Mouse (Mus musculus) neural tube, embryonic 13.5 days (tissue): Measurements from ENCODE around the gene Maco1. TPM values are rescaled to one million over a fixed set of nuclear protein-coding genes. Genes with fewer than 3 reads are reported as not detected.

Experiments
- ATAC-seq: fragments of 200-750 bp; cut with Nextera tagmentation; 2 replicates; pipeline ENCODE4 v1.8.0; 2017; ENCODE audit warnings: low read depth, mild to moderate bottlenecking, moderate TSS enrichment, moderate library complexity
- H3K27ac ChIP-seq: fragments of 300-500 bp; sonication (generic); replicated peaks from 2 replicates; pipeline ENCODE4 v1.5.1; 2015; ENCODE audit warnings: moderate library complexity, mild to moderate bottlenecking, inconsistent platforms
- H3K27me3 ChIP-seq: fragments of 300-500 bp; sonication (generic); 2 replicates; pipeline ENCODE4 v1.6.1; 2015; ENCODE audit warnings: mild to moderate bottlenecking, inconsistent platforms
- H3K36me3 ChIP-seq: fragments of 300-500 bp; sonication (generic); 2 replicates; pipeline ENCODE4 v1.6.1; 2015; ENCODE audit warnings: mild to moderate bottlenecking, inconsistent platforms
- H3K4me1 ChIP-seq: fragments of 300-500 bp; sonication (generic); replicated peaks from 2 replicates; pipeline ENCODE4 v1.6.1; 2015; ENCODE audit warnings: inconsistent platforms
- H3K4me2 ChIP-seq: fragments of 300-500 bp; sonication (generic); 2 replicates; pipeline ENCODE4 v1.6.1; 2015; ENCODE audit warnings: inconsistent platforms, mild to moderate bottlenecking, moderate library complexity
- H3K4me3 ChIP-seq: fragments of 300-500 bp; sonication (generic); 2 replicates; pipeline ENCODE4 v1.5.1; 2015; ENCODE audit warnings: mild to moderate bottlenecking, inconsistent platforms
- H3K9ac ChIP-seq: fragments of 300-500 bp; sonication (generic); 2 replicates; pipeline ENCODE4 v1.6.1; 2015; ENCODE audit warnings: moderate library complexity, mild to moderate bottlenecking, inconsistent platforms
- H3K9me3 ChIP-seq: fragments of 300-500 bp; sonication (generic); 2 replicates; pipeline ENCODE4 v1.6.1; 2016; ENCODE audit warnings: inconsistent platforms
- WGBS: fragments of 180-500 bp; shearing (Covaris S2); methylation state at CpG from one replicate; pipeline ENCODE4 v1.1.7; 2015; 5-methylcytosine and 5-hydroxymethylcytosine counted together
- polyA plus RNA-seq: library from polyadenylated mRNA; unstranded; fragments of >200 nt; fragmentation: Nextera tagmentation; extraction: Ambion mirVana; gene quantifications from 2 replicates; pipeline ENCODE4 v1.2.1, GENCODE M21; 2015

Maco1 gene
- polyA plus RNA-seq = 101 and 113 TPM in 2 replicates

DNA sequence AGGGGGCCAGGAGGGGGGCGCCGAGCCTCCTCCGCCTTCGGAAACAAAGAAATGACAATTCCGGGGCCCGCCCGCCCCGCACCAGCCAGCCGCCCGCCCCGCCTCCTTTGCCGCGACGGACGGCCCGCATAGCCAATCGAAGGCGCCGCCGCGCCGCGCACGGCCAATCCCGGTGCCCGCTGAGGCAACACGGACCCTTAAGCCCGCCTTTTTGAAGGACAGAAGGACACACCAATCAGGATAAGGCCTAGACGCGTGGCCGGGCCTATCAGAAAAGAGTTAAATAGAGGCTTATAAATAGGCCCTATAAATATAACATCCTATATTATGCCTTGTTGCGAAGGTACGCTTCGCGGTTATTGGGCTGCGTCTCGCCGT lies at the start of gene Maco1:
Gene Maco1, minus strand, starts transcription at position 87 of the 378 bp plus-strand sequence.
- H3K4me3 ChIP-seq = peak within 1 kb of the TSS; percentile 96
- peak within 1 kb of the TSS; percentile 100 for H3K27ac ChIP-seq
- H3K27me3 ChIP-seq = peaks cover 21% of the 10 kb centered on the region
- H3K4me2 ChIP-seq = peak within 1 kb of the TSS; percentile 88
- WGBS = under 1% methylated on average over 34 of the region's 38 CpGs
- peak within 1 kb of the TSS; percentile 100 for H3K9ac ChIP-seq
- no peaks in the 10 kb centered on the region for H3K36me3 ChIP-seq
- peak; percentile 98 for ATAC-seq
- no peaks in the 10 kb centered on the region for H3K9me3 ChIP-seq
- peaks cover 29% of the 10 kb centered on the region for H3K4me1 ChIP-seq

DNA sequence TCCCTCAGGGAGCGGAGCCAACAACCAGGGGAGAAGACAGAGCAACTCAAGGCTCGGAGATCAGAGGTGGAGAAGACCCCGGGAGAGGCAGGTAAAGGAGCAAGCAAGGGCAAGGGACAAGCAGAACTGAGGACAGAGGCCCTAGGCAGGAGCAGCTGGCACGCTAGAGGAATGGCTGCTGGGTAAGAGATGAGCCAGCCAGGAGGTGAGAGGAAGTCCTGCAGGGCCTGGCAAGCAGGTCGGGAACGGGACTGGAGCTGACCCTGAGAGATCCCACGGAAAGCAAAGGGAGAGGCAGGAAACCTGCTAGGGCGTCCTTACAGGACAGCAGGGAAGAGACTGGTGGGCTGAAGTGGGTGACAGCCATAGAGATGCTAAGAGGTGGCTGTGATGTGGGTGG lies 48.0 kb upstream of the Maco1 start:
- Histone ChIP-seq H3K4me3 (no peak overlapping the region), H3K27ac (no peak overlapping the region), H3K36me3 (peaks cover 100% of the 10 kb centered on the region), H3K27me3 (no peaks in the 10 kb centered on the region), H3K4me2 (no peak overlapping the region), H3K4me1 (no peaks in the 10 kb centered on the region), H3K9me3 (no peaks in the 10 kb centered on the region), H3K9ac (no peak overlapping the region)
- 91% methylated on average over 8 of the region's 8 CpGs for WGBS
- ATAC-seq = no peak

DNA sequence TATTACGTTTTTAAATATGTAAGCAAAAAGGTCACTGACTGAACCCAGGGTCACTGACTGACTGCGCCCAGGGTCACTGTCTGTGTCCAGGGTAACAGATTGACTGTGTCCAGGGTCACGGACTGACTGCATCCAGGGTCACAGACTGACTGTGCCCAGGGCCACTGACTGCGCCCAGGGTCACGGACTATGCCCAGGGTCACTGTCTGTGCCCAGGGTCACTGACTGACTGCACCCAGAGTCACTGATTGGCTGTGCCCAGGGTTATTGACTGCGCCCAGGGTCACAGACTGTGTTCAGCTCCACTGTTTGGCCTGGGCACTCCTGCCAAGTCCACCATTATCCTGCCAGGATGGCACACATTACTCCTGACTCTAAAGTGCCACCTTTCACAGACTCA lies 44.1 kb upstream of the Maco1 start:
- Histone ChIP-seq H3K9me3 (no peaks in the 10 kb centered on the region), H3K36me3 (peaks cover 79% of the 10 kb centered on the region), H3K4me2 (no peak overlapping the region), H3K4me3 (no peak overlapping the region), H3K4me1 (no peaks in the 10 kb centered on the region), H3K9ac (no peak overlapping the region), H3K27me3 (no peaks in the 10 kb centered on the region), H3K27ac (no peak overlapping the region)
- ATAC-seq = no peak
- 89% methylated on average over 6 of the region's 6 CpGs for WGBS

DNA sequence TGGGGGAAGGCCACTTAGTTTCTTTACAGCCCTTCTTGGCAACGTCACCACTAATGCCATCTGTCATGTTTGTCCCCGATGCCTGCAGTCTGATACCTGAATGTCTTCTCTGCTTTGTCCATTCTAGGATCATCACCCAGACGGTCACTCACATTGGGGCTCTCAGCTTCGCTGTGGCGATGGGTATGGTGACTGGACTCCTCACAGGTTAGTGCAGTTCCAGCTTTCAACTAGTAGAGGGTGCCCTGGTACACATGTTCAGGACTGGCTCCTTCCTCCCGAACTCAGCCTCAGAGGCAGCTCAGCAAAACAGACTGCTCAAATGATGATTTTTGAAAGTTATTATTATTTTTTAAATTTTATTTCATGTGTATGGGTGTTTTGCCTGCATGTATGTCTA lies 39.0 kb upstream of the Maco1 start:
- Histone ChIP-seq H3K36me3 (peaks cover 28% of the 10 kb centered on the region), H3K9me3 (0 out of 2 replicates have a peak, but pooled peaks cover 5% of the 10 kb centered on the region), H3K4me3 (no peak overlapping the region), H3K27ac (no peak overlapping the region), H3K4me2 (no peak overlapping the region), H3K27me3 (no peaks in the 10 kb centered on the region), H3K9ac (no peak overlapping the region), H3K4me1 (no peaks in the 10 kb centered on the region)
- no peak for ATAC-seq
- WGBS = 76% methylated on average over 6 of the region's 6 CpGs

DNA sequence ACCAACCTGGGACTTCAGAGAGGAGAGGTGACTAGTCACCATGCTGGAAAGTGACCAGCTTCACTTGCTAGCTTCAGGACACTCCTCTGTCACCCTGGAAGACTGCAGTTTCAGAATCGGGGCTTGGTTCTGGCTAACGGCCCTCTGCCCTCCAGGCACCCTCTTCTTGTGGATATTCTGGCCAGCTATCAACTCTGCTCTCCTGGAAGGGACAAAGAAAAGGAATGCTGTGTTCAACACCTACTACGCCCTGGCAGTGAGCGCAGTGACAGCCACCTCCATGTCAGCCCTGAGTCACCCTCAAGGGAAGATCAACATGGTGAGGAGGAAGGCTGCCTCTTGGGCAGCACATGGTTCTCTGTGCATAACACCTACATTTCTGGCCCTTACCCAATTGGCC lies 31.2 kb upstream of the Maco1 start:
- Histone ChIP-seq H3K27ac (no peak overlapping the region), H3K27me3 (no peaks in the 10 kb centered on the region), H3K9me3 (0 out of 2 replicates have a peak, but pooled peaks cover 5% of the 10 kb centered on the region), H3K36me3 (no peaks in the 10 kb centered on the region), H3K4me3 (no peak overlapping the region), H3K4me2 (no peak overlapping the region), H3K9ac (no peak overlapping the region), H3K4me1 (peaks cover 5% of the 10 kb centered on the region)
- ATAC-seq = no peak
- 89% methylated on average over 4 of the region's 4 CpGs for WGBS

DNA sequence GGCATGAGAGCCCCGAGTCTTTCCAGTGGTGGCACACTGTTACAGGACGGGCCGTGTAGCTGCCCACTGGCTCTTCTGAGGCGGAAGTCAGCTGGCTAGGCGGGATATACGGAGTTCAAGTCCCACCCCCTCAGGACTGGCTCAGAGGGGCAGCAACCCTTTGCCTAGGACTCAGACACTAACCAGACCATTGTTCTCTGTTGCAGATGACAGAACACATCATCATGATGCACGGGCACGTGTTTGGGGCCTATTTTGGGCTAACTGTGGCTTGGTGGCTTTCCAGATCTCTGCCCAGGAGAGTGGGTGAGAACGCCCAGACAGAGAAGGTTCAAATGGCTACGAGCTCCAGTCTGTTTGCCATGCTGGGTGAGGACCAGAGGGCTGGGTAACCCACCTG lies 30.7 kb upstream of the Maco1 start:
- Histone ChIP-seq H3K4me3 (no peak overlapping the region), H3K4me1 (peaks cover 9% of the 10 kb centered on the region), H3K36me3 (no peaks in the 10 kb centered on the region), H3K27ac (no peak overlapping the region), H3K27me3 (no peaks in the 10 kb centered on the region), H3K4me2 (no peak overlapping the region), H3K9ac (no peak overlapping the region), H3K9me3 (0 out of 2 replicates have a peak, but pooled peaks cover under 1% of the 10 kb centered on the region)
- ATAC-seq = no peak
- 89% methylated on average over 10 of the region's 10 CpGs for WGBS

- 37% methylated on average over 7 of the region's 7 CpGs for WGBS
- no peak overlapping the region for H3K9ac ChIP-seq
- peaks cover 9% of the 10 kb centered on the region for H3K4me1 ChIP-seq
- H3K4me2 ChIP-seq = no peak overlapping the region
- H3K27ac ChIP-seq = no peak overlapping the region
- H3K27me3 ChIP-seq = no peaks in the 10 kb centered on the region
- no peaks in the 10 kb centered on the region for H3K9me3 ChIP-seq
- no peak overlapping the region for H3K4me3 ChIP-seq
- H3K36me3 ChIP-seq = no peaks in the 10 kb centered on the region
- no peak for ATAC-seq
Observed at GRCm38 (mm10) chr4:134883266-134883665, 30.1 kb upstream of the Maco1 start.

DNA sequence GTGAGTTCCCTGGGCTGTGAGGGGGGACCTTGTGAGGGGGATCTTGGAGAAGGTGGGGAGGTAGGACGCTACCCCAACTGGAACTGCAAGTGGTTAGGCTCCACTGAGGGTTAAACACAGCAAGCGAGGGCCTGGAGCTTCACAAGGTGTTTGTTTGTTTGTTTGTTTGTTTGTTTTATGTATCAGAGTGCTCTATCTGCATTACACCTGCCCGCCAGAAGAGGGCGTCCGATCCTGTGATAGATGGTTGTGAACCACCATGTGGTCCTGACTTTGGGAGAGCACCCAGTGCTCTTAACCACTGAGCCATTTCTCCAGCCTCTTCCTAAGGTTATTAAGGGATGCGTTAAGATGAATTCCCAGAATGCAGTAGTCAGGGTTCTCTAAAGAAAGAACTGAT lies 26.9 kb upstream of the Maco1 start:
- ATAC-seq = no peak
- Histone ChIP-seq H3K27ac (no peak overlapping the region), H3K4me3 (peak overlapping the region; percentile 28), H3K4me2 (peak overlapping the region; percentile 57), H3K9ac (0 out of 2 replicates have a peak overlapping the region, but pooled peaks have one; percentile 58), H3K36me3 (no peaks in the 10 kb centered on the region), H3K27me3 (no peaks in the 10 kb centered on the region), H3K4me1 (peaks cover 9% of the 10 kb centered on the region), H3K9me3 (no peaks in the 10 kb centered on the region)
- 34% methylated on average over 6 of the region's 6 CpGs for WGBS

DNA sequence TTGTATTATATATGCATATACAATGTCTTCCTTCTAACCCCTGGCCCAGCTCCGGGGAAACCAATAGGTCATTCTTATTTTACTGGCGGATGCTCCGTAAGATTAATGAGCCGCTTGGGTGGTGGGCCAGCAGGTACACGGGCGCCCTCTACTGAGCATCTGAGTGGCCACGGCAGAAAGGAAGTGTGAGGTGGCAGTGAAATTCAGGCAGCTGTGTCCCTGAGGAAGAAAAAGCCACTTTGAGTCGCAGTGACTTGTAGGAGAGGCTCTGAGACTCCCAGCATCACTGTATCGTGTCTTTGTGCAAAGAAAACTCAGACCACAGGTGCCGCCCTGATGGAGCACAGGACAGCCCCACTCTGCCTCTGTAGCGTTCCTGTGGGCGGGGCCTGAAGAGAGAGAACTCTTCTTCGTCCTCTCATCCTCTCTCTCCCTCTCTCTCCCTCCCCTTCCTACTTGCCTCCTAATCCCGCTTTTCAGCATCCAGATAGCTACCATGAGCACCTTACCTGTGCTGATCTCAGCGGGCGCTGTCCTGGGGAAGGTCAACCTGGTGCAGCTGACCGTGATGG lies 26.4 kb upstream of the Maco1 start:
- Histone ChIP-seq H3K4me3 (peak overlapping the region; percentile 28), H3K27me3 (no peaks in the 10 kb centered on the region), H3K9ac (peak overlapping the region; percentile 58; the same call in 1 of the 2 replicates), H3K4me2 (peak overlapping the region; percentile 57), H3K9me3 (no peaks in the 10 kb centered on the region), H3K4me1 (peaks cover 9% of the 10 kb centered on the region), H3K27ac (no peak overlapping the region), H3K36me3 (no peaks in the 10 kb centered on the region)
- ATAC-seq = no peak
- WGBS = 2% methylated on average over 17 of the region's 17 CpGs

GRCm38 (mm10) chr4:134876171-134876570 lies 23.0 kb upstream of the Maco1 start:
- H3K27ac ChIP-seq = no peak overlapping the region
- H3K9ac ChIP-seq = no peak overlapping the region
- no peaks in the 10 kb centered on the region for H3K9me3 ChIP-seq
- no peak overlapping the region for H3K4me2 ChIP-seq
- H3K4me1 ChIP-seq = peaks cover 9% of the 10 kb centered on the region
- no peak overlapping the region for H3K4me3 ChIP-seq
- 83% methylated on average over 9 of the region's 9 CpGs for whole genome bisulfite sequencing
- no peaks in the 10 kb centered on the region for H3K27me3 ChIP-seq
- no peak for ATAC-seq
- H3K36me3 ChIP-seq = no peaks in the 10 kb centered on the region

DNA sequence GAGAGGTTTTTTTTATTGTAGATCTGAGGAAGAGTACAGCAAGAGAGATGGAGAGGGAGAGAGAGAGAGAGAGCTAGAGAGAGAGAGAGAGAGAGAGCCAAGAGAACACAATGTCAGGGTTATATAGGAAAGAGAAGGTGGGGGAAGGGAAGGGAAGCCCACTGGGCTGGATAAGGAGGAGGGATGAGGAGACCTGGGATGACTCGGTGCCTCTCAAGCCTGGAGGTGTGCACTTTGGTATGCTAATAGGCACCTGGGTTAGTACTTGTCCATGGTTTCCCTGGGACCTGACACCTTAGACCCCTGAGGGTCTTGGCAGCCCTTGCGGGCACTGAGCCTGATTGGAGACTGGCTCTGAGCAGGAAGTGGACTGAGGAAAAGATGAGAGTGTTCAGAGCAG lies 18.8 kb upstream of the Maco1 start:
- H3K4me1 ChIP-seq = peaks cover 4% of the 10 kb centered on the region; the same call in 1 of the 2 replicates
- WGBS = 46% methylated on average over 2 of the region's 2 CpGs
- H3K4me3 ChIP-seq = no peak overlapping the region
- H3K9me3 ChIP-seq = no peaks in the 10 kb centered on the region
- H3K4me2 ChIP-seq = no peak overlapping the region
- H3K36me3 ChIP-seq = no peaks in the 10 kb centered on the region
- no peak for ATAC-seq
- H3K27me3 ChIP-seq = peaks cover 33% of the 10 kb centered on the region
- no peak overlapping the region for H3K9ac ChIP-seq
- H3K27ac ChIP-seq = no peak overlapping the region

DNA sequence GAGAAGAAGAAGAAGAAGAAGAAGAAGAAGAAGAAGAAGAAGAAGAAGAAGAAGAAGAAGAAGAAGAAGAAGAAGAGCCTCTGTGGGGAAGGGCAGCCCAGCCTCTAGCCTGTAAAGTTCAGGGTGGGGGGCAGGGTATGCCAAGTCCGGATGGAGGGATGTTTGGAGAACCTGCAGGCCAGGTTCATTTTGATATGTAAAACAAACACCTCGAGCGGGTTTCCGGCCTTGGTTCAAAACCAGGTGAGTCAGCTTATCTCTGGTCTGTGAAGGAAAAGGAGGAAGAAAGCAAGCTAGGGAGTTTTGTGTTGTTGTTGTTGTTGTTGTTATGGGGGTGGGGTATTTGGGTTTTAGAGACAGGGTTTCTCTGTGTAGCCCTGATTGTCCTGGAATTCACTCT lies 18.3 kb upstream of the Maco1 start:
- Histone ChIP-seq H3K27ac (no peak overlapping the region), H3K4me3 (no peak overlapping the region), H3K9ac (no peak overlapping the region), H3K27me3 (peaks cover 33% of the 10 kb centered on the region), H3K9me3 (no peaks in the 10 kb centered on the region), H3K4me1 (peaks cover 4% of the 10 kb centered on the region; the same call in 1 of the 2 replicates), H3K36me3 (no peaks in the 10 kb centered on the region), H3K4me2 (no peak overlapping the region)
- 46% methylated on average over 4 of the region's 4 CpGs for WGBS
- ATAC-seq = no peak

GRCm38 (mm10) chr4:134869815-134870375 lies 16.8 kb upstream of the Maco1 start:
- H3K4me2 ChIP-seq = 0 out of 2 replicates have a peak overlapping the region, but pooled peaks have one; percentile 18
- H3K9ac ChIP-seq = no peak overlapping the region
- peaks cover 33% of the 10 kb centered on the region for H3K27me3 ChIP-seq
- no peaks in the 10 kb centered on the region for H3K36me3 ChIP-seq
- ATAC-seq = no peak
- no peak overlapping the region for H3K27ac ChIP-seq
- peaks cover 4% of the 10 kb centered on the region; the same call in 1 of the 2 replicates for H3K4me1 ChIP-seq
- WGBS = 55% methylated on average over 7 of the region's 7 CpGs
- no peak overlapping the region for H3K4me3 ChIP-seq
- H3K9me3 ChIP-seq = no peaks in the 10 kb centered on the region
